Mouse (Mus musculus) stomach, embryonic 16.5 days (tissue): ENCODE measurements at regions not wholly inside any gene's neighbourhood (a gene's known extent, or its start where the extent isn't known, plus 50 kb on each side); places are given as distances from the start of the nearest gene placed in this dataset.
"Not testable (repeated sequence)": the region's sequence is repeated elsewhere in the genome, so short reads cannot be mapped to it uniquely, and the experiment has no call there.

Source experiments
- ATAC-seq: fragments of 200-750 bp; cut with Nextera tagmentation; 2 replicates; pipeline ENCODE4 v1.8.0; 2017; ENCODE audit warnings: moderate number of reproducible peaks, moderate TSS enrichment; ENCODE audit not compliant: insufficient read depth, low FRiP score
- H3K27ac ChIP-seq: fragments of 300-500 bp; sonication (generic); 2 replicates; pipeline ENCODE4 v1.5.1; 2014; ENCODE audit warnings: low read length
- H3K27me3 ChIP-seq: fragments of 300-500 bp; sonication (generic); 2 replicates; pipeline ENCODE4 v1.6.1; 2014; ENCODE audit warnings: low read length, control low read depth, mixed read lengths; ENCODE audit not compliant: control insufficient read depth, insufficient read depth
- H3K36me3 ChIP-seq: fragments of 300-500 bp; sonication (generic); 2 replicates; pipeline ENCODE4 v1.6.1; 2014; ENCODE audit warnings: low read length; ENCODE audit not compliant: control insufficient read depth, insufficient read depth
- H3K4me1 ChIP-seq: fragments of 300-500 bp; sonication (generic); 2 replicates; pipeline ENCODE4 v1.6.1; 2014; ENCODE audit warnings: low read length, control low read depth, mixed read lengths; ENCODE audit not compliant: control insufficient read depth, insufficient read depth
- H3K4me2 ChIP-seq: fragments of 300-500 bp; sonication (generic); 2 replicates; pipeline ENCODE4 v1.6.1; 2014; ENCODE audit warnings: low read depth, low read length, mixed read lengths
- H3K4me3 ChIP-seq: fragments of 300-500 bp; sonication (generic); replicated peaks from 2 replicates; pipeline ENCODE4 v1.5.1; 2014; ENCODE audit warnings: mild to moderate bottlenecking, low read length
- H3K9ac ChIP-seq: fragments of 300-500 bp; sonication (generic); 2 replicates; pipeline ENCODE4 v1.6.1; 2014; ENCODE audit warnings: low read length
- H3K9me3 ChIP-seq: fragments of 300-500 bp; sonication (generic); replicated peaks from 2 replicates; pipeline ENCODE4 v1.6.1; 2016; ENCODE audit warnings: low read length, control low read depth; ENCODE audit not compliant: control insufficient read depth
- WGBS: fragments of 180-500 bp; shearing (Covaris S2); extraction: QIAGEN DNeasy Blood & Tissue Kit; methylation state at CpG from one replicate; pipeline ENCODE4 v1.1.7; 2014; 5-methylcytosine and 5-hydroxymethylcytosine counted together

DNA sequence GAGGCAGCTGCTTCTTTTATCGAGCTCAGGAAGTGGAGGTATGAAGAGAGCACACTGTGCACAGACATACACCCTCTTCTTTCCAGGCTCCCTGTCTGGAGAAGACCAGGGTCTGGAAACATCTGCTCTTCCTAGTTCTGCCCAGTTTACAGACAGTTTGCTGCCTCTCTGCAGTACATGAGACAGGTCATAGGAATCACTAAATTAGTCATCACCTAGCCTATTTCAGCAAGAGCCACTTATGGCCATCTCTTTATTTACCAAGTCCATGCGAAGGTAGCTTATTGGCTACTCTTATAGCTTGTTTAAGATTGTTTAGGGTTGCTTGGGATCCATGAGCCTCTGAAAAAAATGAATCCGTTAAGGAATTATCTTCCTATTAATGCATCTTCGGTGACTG lies 257.9 kb downstream of the Nfkbiz start:
- 80% methylated on average over 4 of the region's 4 CpGs for WGBS
- Histone ChIP-seq H3K4me1 (no peaks in the 10 kb centered on the region), H3K4me3 (no peak overlapping the region), H3K4me2 (no peak overlapping the region), H3K27me3 (no peaks in the 10 kb centered on the region), H3K9me3 (no peaks in the 10 kb centered on the region), H3K9ac (no peak overlapping the region), H3K36me3 (no peaks in the 10 kb centered on the region), H3K27ac (no peak overlapping the region)
- ATAC-seq = no peak

DNA sequence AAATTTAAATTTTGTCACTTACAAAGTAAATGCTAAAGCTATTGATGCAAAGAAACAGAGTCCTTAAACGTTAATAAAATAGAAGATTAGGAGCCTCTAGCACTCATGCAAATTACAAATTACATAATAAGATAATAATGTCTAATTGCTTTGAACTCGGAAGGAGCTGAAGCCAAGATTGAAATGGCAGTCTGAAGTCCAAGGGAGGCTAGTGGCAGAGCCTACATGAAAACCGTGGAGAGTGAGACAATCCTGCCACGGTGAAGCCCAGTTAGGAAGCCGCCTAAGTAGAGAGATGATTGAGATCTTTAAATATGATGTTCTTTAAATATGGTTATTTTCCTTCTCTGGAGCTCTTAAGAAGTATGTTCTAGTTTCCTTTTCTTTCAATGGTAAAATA lies 260.0 kb downstream of the Nfkbiz start:
- H3K4me2 ChIP-seq = no peak overlapping the region
- H3K36me3 ChIP-seq = no peaks in the 10 kb centered on the region
- no peaks in the 10 kb centered on the region for H3K27me3 ChIP-seq
- no peaks in the 10 kb centered on the region for H3K4me1 ChIP-seq
- H3K4me3 ChIP-seq = no peak overlapping the region
- H3K27ac ChIP-seq = no peak overlapping the region
- H3K9ac ChIP-seq = no peak overlapping the region
- 82% methylated on average over 5 of the region's 5 CpGs for WGBS
- ATAC-seq = no peak
- no peaks in the 10 kb centered on the region for H3K9me3 ChIP-seq

DNA sequence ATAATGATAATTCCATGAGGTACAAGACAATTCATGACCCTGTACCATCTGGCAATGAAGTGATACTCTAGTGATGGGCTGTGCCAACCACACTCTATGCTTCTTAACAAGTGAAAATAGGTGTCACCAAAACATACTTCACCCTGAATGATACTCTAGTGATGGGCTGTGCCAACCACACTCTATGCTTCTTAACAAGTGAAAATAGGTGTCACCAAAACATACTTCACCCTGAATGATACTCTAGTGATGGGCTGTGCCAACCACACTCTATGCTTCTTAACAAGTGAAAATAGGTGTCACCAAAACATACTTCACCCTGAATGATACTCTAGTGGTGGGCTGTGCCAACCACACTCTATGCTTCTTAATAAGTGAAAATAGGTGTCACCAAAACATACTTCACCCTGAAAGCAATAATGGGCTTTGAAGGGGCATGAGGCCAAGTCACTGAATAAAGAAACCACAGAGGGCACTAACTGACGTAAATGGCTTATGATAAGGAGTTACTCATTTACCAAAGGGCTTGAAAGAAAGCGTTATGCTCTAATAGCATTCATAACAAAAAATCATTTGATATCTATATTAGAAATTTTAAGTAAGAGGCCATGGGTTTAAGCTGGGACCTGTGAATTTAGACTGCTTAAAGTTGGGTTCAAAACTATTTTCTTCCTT lies 263.0 kb downstream of the Nfkbiz start:
- ATAC-seq, H3K4me3 ChIP-seq, H3K4me1 ChIP-seq, H3K27me3 ChIP-seq, H3K9me3 ChIP-seq, H3K36me3 ChIP-seq, H3K9ac ChIP-seq, H3K4me2 ChIP-seq, H3K27ac ChIP-seq: not testable (repeated sequence)
- WGBS = 68% methylated on average over 2 of the region's 2 CpGs

DNA sequence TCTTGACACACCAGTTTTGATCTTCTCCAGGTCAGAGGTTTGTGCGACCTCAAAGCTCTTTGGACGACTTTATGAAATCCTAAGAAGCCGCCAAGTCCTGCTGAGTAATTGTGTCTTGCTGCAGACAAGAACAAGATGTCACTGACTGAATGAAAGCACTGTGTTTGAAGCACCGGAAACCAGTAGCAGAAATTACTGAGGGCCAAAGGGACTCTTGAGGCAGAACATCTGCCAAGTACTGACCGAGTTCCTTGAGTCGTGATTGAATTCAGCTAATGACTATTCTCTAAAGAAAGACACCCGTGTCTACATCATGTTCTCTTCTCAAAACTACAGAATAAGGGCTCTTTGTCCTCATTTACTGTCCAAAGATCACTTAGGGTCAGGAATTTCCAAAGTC lies 267.6 kb downstream of the Nfkbiz start:
- WGBS = 44% methylated on average over 7 of the region's 7 CpGs
- Histone ChIP-seq H3K4me3 (no peak overlapping the region), H3K9ac (no peak overlapping the region), H3K9me3 (no peaks in the 10 kb centered on the region), H3K27ac (no peak overlapping the region), H3K4me2 (no peak overlapping the region), H3K36me3 (no peaks in the 10 kb centered on the region), H3K4me1 (no peaks in the 10 kb centered on the region), H3K27me3 (no peaks in the 10 kb centered on the region)
- 0 out of 2 replicates have a peak, but pooled peaks have one; percentile 25 for ATAC-seq

DNA sequence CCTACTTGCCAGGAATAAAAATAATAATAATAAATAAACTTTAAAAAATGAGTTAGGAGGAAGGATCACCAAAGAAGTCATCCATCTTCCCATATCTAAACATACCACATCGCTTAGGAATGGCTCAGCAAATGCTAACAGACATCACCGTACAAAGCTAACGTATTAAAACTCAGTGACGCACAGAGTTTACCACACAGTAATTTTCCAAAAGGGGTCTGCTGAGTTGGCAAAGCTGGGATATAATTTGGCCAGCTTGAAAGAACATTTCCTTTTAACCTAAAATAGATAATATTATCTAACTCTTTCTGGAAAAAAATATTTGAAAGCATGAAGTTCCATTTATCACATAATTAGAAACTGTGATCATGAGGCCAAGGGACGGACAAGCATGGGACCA lies 268.6 kb downstream of the Nfkbiz start:
- Histone ChIP-seq H3K4me3 (no peak overlapping the region), H3K27ac (no peak overlapping the region), H3K36me3 (no peaks in the 10 kb centered on the region), H3K27me3 (no peaks in the 10 kb centered on the region), H3K9ac (no peak overlapping the region), H3K4me2 (no peak overlapping the region), H3K4me1 (no peaks in the 10 kb centered on the region), H3K9me3 (no peaks in the 10 kb centered on the region)
- 47% methylated on average over 5 of the region's 5 CpGs for WGBS
- ATAC-seq = no peak

DNA sequence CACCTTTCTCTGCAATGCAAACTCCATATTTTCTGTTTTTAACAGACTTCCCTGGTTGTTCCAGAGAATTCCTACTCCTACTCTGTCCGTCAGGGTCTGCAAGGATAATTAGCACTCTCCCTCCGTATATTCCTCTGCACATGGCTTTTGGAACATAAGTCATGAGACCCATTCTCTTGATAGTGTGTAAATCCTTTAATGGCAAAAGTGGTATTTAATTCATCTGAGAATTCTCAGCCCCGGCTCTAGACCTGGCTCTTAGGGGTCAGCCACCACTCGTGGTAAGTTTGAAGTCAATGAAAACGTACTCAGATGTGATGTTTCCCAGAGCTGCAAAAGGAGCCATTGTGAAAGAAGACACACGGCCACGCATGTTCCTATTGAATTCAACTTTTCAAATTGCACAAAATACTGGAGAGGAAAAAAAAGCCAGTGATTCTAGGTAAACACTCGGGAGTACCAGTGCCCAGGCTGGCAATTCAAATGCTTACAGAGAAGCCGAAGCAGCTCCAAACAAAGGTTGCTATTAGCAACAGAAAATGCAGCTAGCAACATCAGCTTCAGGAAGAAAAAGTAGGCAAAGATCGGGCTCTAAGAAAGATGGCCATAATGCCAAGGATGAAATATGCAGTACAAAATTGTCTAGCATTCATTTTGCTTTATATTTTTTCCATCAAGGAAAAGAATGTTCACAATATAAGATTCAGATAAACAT lies 258.2 kb upstream of the Zpld1 start:
- Histone ChIP-seq H3K27me3 (no peaks in the 10 kb centered on the region), H3K4me1 (0 out of 2 replicates have a peak, but pooled peaks cover 4% of the 10 kb centered on the region), H3K36me3 (no peaks in the 10 kb centered on the region), H3K9me3 (no peaks in the 10 kb centered on the region), H3K4me3 (no peak overlapping the region), H3K4me2 (peak overlapping the region; percentile 25; the same call in 1 of the 2 replicates), H3K9ac (no peak overlapping the region), H3K27ac (no peak overlapping the region)
- WGBS = 36% methylated on average over 10 of the region's 10 CpGs
- no peak for ATAC-seq

DNA sequence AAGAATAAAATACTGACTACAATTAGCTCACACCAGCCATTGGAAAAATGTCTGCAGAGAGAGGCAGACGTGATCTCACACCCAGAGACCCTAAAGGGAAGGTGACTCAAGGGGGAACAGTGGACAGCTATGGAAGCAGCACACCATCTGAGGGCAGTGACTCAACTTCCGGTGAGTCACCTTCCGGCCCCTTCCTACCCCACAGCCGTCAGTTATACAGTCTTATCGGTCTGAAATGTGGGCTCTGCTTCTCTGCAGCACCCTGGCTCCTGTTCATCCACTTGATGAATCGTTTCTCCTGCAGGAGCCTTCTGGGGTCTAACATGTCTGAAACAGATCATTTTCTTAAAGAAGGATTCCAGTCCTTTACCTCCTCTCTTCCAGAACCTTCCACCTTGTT lies 257.4 kb upstream of the Zpld1 start:
- H3K4me3 ChIP-seq = no peak overlapping the region
- WGBS = 53% methylated on average over 6 of the region's 6 CpGs
- H3K36me3 ChIP-seq = no peaks in the 10 kb centered on the region
- H3K27ac ChIP-seq = no peak overlapping the region
- no peaks in the 10 kb centered on the region for H3K27me3 ChIP-seq
- H3K4me2 ChIP-seq = no peak overlapping the region
- no peaks in the 10 kb centered on the region for H3K9me3 ChIP-seq
- ATAC-seq = no peak
- H3K9ac ChIP-seq = no peak overlapping the region
- 0 out of 2 replicates have a peak, but pooled peaks cover 4% of the 10 kb centered on the region for H3K4me1 ChIP-seq

DNA sequence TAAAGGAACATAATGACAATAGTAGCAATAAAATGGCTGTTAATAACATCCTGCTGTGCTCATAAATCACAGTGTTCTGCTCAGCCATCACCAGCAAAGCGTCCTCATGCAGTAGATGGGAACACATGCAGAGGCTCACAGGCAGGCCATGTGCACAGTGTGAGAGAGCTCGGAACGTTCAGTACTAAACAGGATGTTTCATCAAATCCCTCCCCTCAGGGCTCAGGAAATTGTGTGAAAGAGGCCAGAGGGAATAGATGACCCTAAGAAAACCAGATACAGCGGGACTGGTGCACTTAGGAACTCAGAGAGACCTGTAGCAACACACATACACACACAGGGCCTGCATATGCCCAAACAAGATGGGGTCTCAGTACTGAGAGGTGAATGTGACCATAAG lies 256.1 kb upstream of the Zpld1 start:
- H3K27me3 ChIP-seq = no peaks in the 10 kb centered on the region
- no peak for ATAC-seq
- H3K4me3 ChIP-seq = no peak overlapping the region
- no peaks in the 10 kb centered on the region for H3K9me3 ChIP-seq
- no peak overlapping the region for H3K4me2 ChIP-seq
- 72% methylated on average over 4 of the region's 4 CpGs for WGBS
- H3K9ac ChIP-seq = no peak overlapping the region
- 0 out of 2 replicates have a peak, but pooled peaks cover 4% of the 10 kb centered on the region for H3K4me1 ChIP-seq
- H3K27ac ChIP-seq = no peak overlapping the region
- H3K36me3 ChIP-seq = no peaks in the 10 kb centered on the region

DNA sequence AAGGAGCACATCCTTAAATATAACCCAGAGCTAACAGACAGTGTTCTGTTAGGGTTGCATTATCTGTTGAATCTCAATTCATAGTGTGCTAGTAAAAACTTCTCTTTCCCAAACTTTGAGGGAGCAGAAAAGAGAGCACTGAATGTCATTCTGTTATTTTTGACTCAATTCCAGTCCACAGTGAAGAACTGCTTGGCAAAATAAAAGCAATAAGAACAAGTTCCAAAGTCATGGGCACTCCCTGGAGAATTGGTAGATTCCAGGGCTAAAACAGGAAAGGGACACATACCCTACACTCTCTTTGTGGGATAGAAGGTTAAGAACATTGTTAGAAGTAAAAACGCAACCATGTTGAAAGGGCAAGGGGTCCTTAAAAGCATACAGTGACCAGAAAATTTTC lies 253.6 kb upstream of the Zpld1 start:
- 86% methylated on average over 1 of the region's 1 CpGs for WGBS
- ATAC-seq = no peak

More for the DNA sequence above, 253.6 kb upstream of the Zpld1 start:
- no peak overlapping the region for H3K4me2 ChIP-seq
- no peak overlapping the region for H3K4me3 ChIP-seq
- 0 out of 2 replicates have a peak, but pooled peaks cover 4% of the 10 kb centered on the region for H3K4me1 ChIP-seq
- H3K27me3 ChIP-seq = no peaks in the 10 kb centered on the region
- no peak overlapping the region for H3K27ac ChIP-seq
- no peaks in the 10 kb centered on the region for H3K36me3 ChIP-seq
- H3K9me3 ChIP-seq = no peaks in the 10 kb centered on the region
- H3K9ac ChIP-seq = no peak overlapping the region
